Mouse (Mus musculus) CH12.LX (cell line): ENCODE measurements at regions not wholly inside any gene's neighbourhood (a gene's known extent, or its start where the extent isn't known, plus 50 kb on each side); places are given as distances from the start of the nearest gene placed in this dataset.

Source experiments
- DNase-seq: peaks from one replicate; pipeline ENCODE4 v3.0.0-alpha.2; 2013; ENCODE audit errors: extremely low read depth
- H3K27ac ChIP-seq: 2 replicates; pipeline ENCODE4 v1.5.1; 2012; ENCODE audit warnings: low read depth, mild to moderate bottlenecking, control low read depth, moderate library complexity; ENCODE audit not compliant: insufficient read depth
- H3K27me3 ChIP-seq: replicated peaks from 2 replicates; pipeline ENCODE3; 2012; ENCODE audit warnings: inconsistent platforms
- H3K36me3 ChIP-seq, 2 experiments: replicated peaks in 1 of 2; 2 replicates each; pipeline versions ENCODE3 to v1.6.1; 2012; ENCODE audit warnings: inconsistent platforms in 1 of 2, low read length in 1 of 2, mild to moderate bottlenecking in 1 of 2, mixed read lengths in 1 of 2, moderate library complexity in 1 of 2; ENCODE audit not compliant: control insufficient read depth in 1 of 2, insufficient read depth in 1 of 2
- H3K4me1 ChIP-seq, 2 experiments: 2 replicates each; pipeline ENCODE4 v1.6.1; 2012; ENCODE audit warnings: inconsistent platforms in 1 of 2, moderate library complexity in 1 of 2; ENCODE audit not compliant: insufficient read depth in 2 of 2, control insufficient read depth in 1 of 2
- H3K4me2 ChIP-seq: 2 replicates; pipeline ENCODE4 v1.6.1; 2012; ENCODE audit warnings: low read depth, mild to moderate bottlenecking, control low read depth; ENCODE audit not compliant: poor library complexity, insufficient read depth, severe bottlenecking
- H3K4me3 ChIP-seq, 3 experiments: fragments of 150-350 bp in 1 of 3; sonication (generic) in 1 of 3; replicated peaks in 1 of 3; 2 replicates each; pipeline versions ENCODE3 to v1.5.1; 2011 to 2012; ENCODE audit warnings: low read depth in 2 of 3, low read length in 2 of 3, mild to moderate bottlenecking in 2 of 3, moderate library complexity in 2 of 3, control low read depth in 1 of 3, improper control_type of control experiment in 1 of 3, inconsistent platforms in 1 of 3, mixed read lengths in 1 of 3; ENCODE audit not compliant: poor library complexity in 1 of 3
- H3K79me2 ChIP-seq: replicated peaks from 2 replicates; pipeline ENCODE4 v1.6.1; 2012; ENCODE audit warnings: mild to moderate bottlenecking, moderate library complexity; ENCODE audit not compliant: control insufficient read depth, poor library complexity, insufficient read depth, severe bottlenecking; ENCODE audit errors: extremely low read depth
- H3K9ac ChIP-seq: 2 replicates; pipeline ENCODE4 v1.6.1; 2012; ENCODE audit warnings: low read depth, mild to moderate bottlenecking, control low read depth, moderate library complexity; ENCODE audit not compliant: insufficient read depth
- H3K9me3 ChIP-seq: replicated peaks from 2 replicates; pipeline ENCODE3; 2012; ENCODE audit warnings: low read length, inconsistent platforms, mixed read lengths
- BHLHE40 ChIP-seq: IDR thresholded peaks from 2 replicates; pipeline ENCODE4 v1.6.1; 2011; ENCODE audit warnings: mild to moderate bottlenecking, low read depth, low read length, improper control_type of control experiment
- E2F4 ChIP-seq: IDR thresholded peaks from 2 replicates; pipeline ENCODE4 v1.6.1; 2011; ENCODE audit warnings: low read depth, low read length, improper control_type of control experiment; ENCODE audit not compliant: insufficient replicate concordance
- ELF1 ChIP-seq: IDR thresholded peaks from 2 replicates; pipeline ENCODE4 v1.6.1; 2014; ENCODE audit warnings: low read depth, mild to moderate bottlenecking, inconsistent platforms, low read length, improper control_type of control experiment
- EP300 ChIP-seq: IDR thresholded peaks from 2 replicates; pipeline ENCODE4 v1.6.1; 2011; ENCODE audit warnings: low read length, improper control_type of control experiment
- ETS1 ChIP-seq: conservative IDR thresholded peaks from 2 replicates; pipeline ENCODE4 v1.6.1; 2012; ENCODE audit warnings: low read depth, mild to moderate bottlenecking, inconsistent platforms, low read length, improper control_type of control experiment, moderate library complexity
- GABPA ChIP-seq: IDR thresholded peaks from 2 replicates; pipeline ENCODE4 v1.6.1; 2012; ENCODE audit warnings: low read depth, low read length, improper control_type of control experiment, inconsistent platforms; ENCODE audit not compliant: insufficient replicate concordance
- JUN ChIP-seq: IDR thresholded peaks from 2 replicates; pipeline ENCODE4 v1.6.1; 2011; ENCODE audit warnings: low read depth, mild to moderate bottlenecking, low read length, improper control_type of control experiment, moderate library complexity; ENCODE audit not compliant: insufficient read depth
- MAFK ChIP-seq: IDR thresholded peaks from 2 replicates; pipeline ENCODE4 v1.6.1; 2011; ENCODE audit warnings: low read length, improper control_type of control experiment; ENCODE audit not compliant: insufficient replicate concordance
- MAX ChIP-seq: IDR thresholded peaks from 2 replicates; pipeline ENCODE4 v1.6.1; 2011; ENCODE audit warnings: low read length, improper control_type of control experiment
- MAZ ChIP-seq: IDR thresholded peaks from 2 replicates; pipeline ENCODE4 v1.6.1; 2012; ENCODE audit warnings: low read depth, mild to moderate bottlenecking, inconsistent platforms, low read length, improper control_type of control experiment, moderate library complexity
- MXI1 ChIP-seq: IDR thresholded peaks from 2 replicates; pipeline ENCODE4 v1.6.1; 2011; ENCODE audit warnings: mild to moderate bottlenecking, low read depth, low read length, improper control_type of control experiment
- MYC ChIP-seq: IDR thresholded peaks from 2 replicates; pipeline ENCODE4 v1.6.1; 2011; ENCODE audit warnings: low read depth, mild to moderate bottlenecking, improper control_type of control experiment, low read length
- NRF1 ChIP-seq: IDR thresholded peaks from 2 replicates; pipeline ENCODE4 v1.6.1; 2014; ENCODE audit warnings: low read depth, mild to moderate bottlenecking, inconsistent platforms, low read length, improper control_type of control experiment, moderate library complexity
- PAX5 ChIP-seq: IDR thresholded peaks from 2 replicates; pipeline ENCODE4 v1.6.1; 2012; ENCODE audit warnings: low read length, inconsistent platforms, mixed read lengths
- POLR2AphosphoS2 ChIP-seq: IDR thresholded peaks from 2 replicates; pipeline ENCODE4 v1.6.1; 2011; ENCODE audit warnings: low read depth, low read length, improper control_type of control experiment
- RAD21 ChIP-seq: IDR thresholded peaks from 2 replicates; pipeline ENCODE4 v1.6.1; 2011; ENCODE audit warnings: low read depth, mild to moderate bottlenecking, low read length, improper control_type of control experiment, moderate library complexity
- RCOR1 ChIP-seq: conservative IDR thresholded peaks from 2 replicates; pipeline ENCODE4 v1.6.1; 2012; ENCODE audit warnings: low read depth, mild to moderate bottlenecking, inconsistent platforms, low read length, improper control_type of control experiment
- SIN3A ChIP-seq: IDR thresholded peaks from 2 replicates; pipeline ENCODE4 v1.6.1; 2012; ENCODE audit warnings: low read length, improper control_type of control experiment, inconsistent platforms
- SMC3 ChIP-seq: IDR thresholded peaks from 2 replicates; pipeline ENCODE4 v1.6.1; 2011; ENCODE audit warnings: low read depth, low read length, improper control_type of control experiment
- TBP ChIP-seq: conservative IDR thresholded peaks from 2 replicates; pipeline ENCODE4 v1.6.1; 2011; ENCODE audit warnings: low read depth, low read length, improper control_type of control experiment
- UBTF ChIP-seq: IDR thresholded peaks from 2 replicates; pipeline ENCODE4 v1.6.1; 2012; ENCODE audit warnings: low read depth, mild to moderate bottlenecking, inconsistent platforms, low read length, improper control_type of control experiment, moderate library complexity
- ZC3H11A ChIP-seq: IDR thresholded peaks from 2 replicates; pipeline ENCODE4 v1.6.1; 2012; ENCODE audit warnings: low read depth, mild to moderate bottlenecking, inconsistent platforms, low read length, improper control_type of control experiment
- dilution Hi-C: fragments of 300-500 bp; cut with MboI; formaldehyde crosslinking; loops from 2 replicates; pipeline ENCODE4 v1.14.3; 2020; ENCODE audit warnings: low sequenced_read_pairs; ENCODE audit not compliant: extremely low pct_unique_long_range_greater_than_20kb, extremely low pct_ligation_motif_present
- in situ Hi-C: fragments of 300-500 bp; cut with MboI; formaldehyde crosslinking; loops from 3 replicates; pipeline ENCODE4 v1.14.3; 2019; ENCODE audit warnings: low sequenced_read_pairs, low pct_ligation_motif_present, low pct_unique_long_range_greater_than_20kb, mixed read lengths

GRCm38 (mm10) chr3:59477441-59478061 lies 133.4 kb upstream of the Igsf10 start:
- Histone ChIP-seq H3K27me3 (no peaks in the 10 kb centered on the region), H3K4me1 (no peaks in the 10 kb centered on the region), H3K36me3 (no peaks in the 10 kb centered on the region), H3K27ac (no peak overlapping the region), H3K4me3 (no peak overlapping the region), H3K79me2 (no peaks in the 10 kb centered on the region), H3K9me3 (no peaks in the 10 kb centered on the region), H3K9ac (no peak overlapping the region), H3K4me2 (no peak overlapping the region)
- dilution Hi-C loops (no loop called here), in situ Hi-C loops (no loop called here)
- no peak for DNase-seq
- no peak for TF ChIP-seq POLR2AphosphoS2
- TF ChIP-seq PAX5: no peak
- no peak for TF ChIP-seq GABPA
- no peak for TF ChIP-seq TBP
- TF ChIP-seq MYC: no peak
- no peak for TF ChIP-seq ZC3H11A
- TF ChIP-seq ELF1: no peak

DNA sequence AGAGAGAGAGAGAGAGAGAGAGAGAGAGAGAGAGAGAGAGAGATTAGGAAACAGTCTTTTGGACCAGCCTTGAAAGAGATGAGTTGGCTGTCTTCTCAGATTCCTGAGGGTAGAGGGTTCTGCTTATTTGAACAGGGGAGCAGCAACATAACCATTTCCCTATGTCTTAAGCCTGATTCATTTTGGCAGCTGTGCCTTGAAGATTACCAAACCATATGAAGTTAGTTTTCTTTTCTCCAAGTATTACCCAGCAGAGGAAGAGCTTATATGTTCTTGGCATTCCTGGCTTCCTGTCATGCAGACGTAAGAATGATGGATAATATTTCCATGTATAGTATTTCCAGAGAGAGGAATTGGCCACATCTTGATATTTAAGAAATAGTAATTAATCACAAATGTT lies 124.8 kb upstream of the Igsf10 start:
- Histone ChIP-seq H3K9ac (no peak overlapping the region), H3K4me2 (no peak overlapping the region)
- DNase-seq: no peak
- dilution Hi-C loops: no loop called here
- no peak for TF ChIP-seq MAFK
- no peak for TF ChIP-seq BHLHE40
- no peak for TF ChIP-seq JUN
- no peak for TF ChIP-seq RAD21
- no peak for TF ChIP-seq PAX5
- TF ChIP-seq SMC3: no peak
- TF ChIP-seq MYC: no peak
- TF ChIP-seq MAZ: no peak
- no peak for TF ChIP-seq UBTF
- TF ChIP-seq SIN3A: no peak
- no peak for TF ChIP-seq EP300
- no peak for TF ChIP-seq MAX
- no peak for TF ChIP-seq ELF1
- TF ChIP-seq MXI1: no peak
- TF ChIP-seq POLR2AphosphoS2: no peak
- no peak for TF ChIP-seq ETS1
- TF ChIP-seq NRF1: no peak
- TF ChIP-seq E2F4: no peak
- no peak for TF ChIP-seq RCOR1
- TF ChIP-seq, all 38 proteins: peak for 0
- no peaks in the 10 kb centered on the region for H3K79me2 ChIP-seq
- in situ Hi-C loops: no loop called here
- H3K4me1 ChIP-seq: no peaks in the 10 kb centered on the region
- no peak overlapping the region for H3K4me3 ChIP-seq
- no peak overlapping the region for H3K27ac ChIP-seq
- no peaks in the 10 kb centered on the region for H3K36me3 ChIP-seq
- H3K27me3 ChIP-seq: no peaks in the 10 kb centered on the region
- H3K9me3 ChIP-seq: no peaks in the 10 kb centered on the region
